Mouse (Mus musculus) hindbrain, embryonic 16.5 days (tissue): ENCODE measurements at regions not wholly inside any gene's neighbourhood (a gene's known extent, or its start where the extent isn't known, plus 50 kb on each side); places are given as distances from the start of the nearest gene placed in this dataset.
A peak's percentile ranks its signal among the peaks of the same experiment; 100 is the strongest.

Experiments used
- ATAC-seq: fragments of 200-750 bp; cut with Nextera tagmentation; 2 replicates; pipeline ENCODE4 v1.8.0; 2017; ENCODE audit warnings: moderate TSS enrichment, moderate library complexity
- H3K27ac ChIP-seq: fragments of 300-500 bp; sonication (generic); 2 replicates; pipeline ENCODE4 v1.5.1; 2014; ENCODE audit warnings: low read depth, mild to moderate bottlenecking, control low read depth, low read length, moderate library complexity
- H3K27me3 ChIP-seq: fragments of 300-500 bp; sonication (generic); replicated peaks from 2 replicates; pipeline ENCODE4 v1.6.1; 2014; ENCODE audit warnings: low read length; ENCODE audit not compliant: control insufficient read depth, insufficient read depth
- H3K36me3 ChIP-seq: fragments of 300-500 bp; sonication (generic); 2 replicates; pipeline ENCODE4 v1.6.1; 2014; ENCODE audit warnings: mild to moderate bottlenecking, low read length, moderate library complexity, mixed read lengths; ENCODE audit not compliant: control insufficient read depth, insufficient read depth
- H3K4me1 ChIP-seq: fragments of 300-500 bp; sonication (generic); 2 replicates; pipeline ENCODE4 v1.6.1; 2014; ENCODE audit warnings: low read depth, low read length; ENCODE audit not compliant: control insufficient read depth, insufficient read depth
- H3K4me2 ChIP-seq: fragments of 300-500 bp; sonication (generic); 2 replicates; pipeline ENCODE4 v1.6.1; 2014; ENCODE audit warnings: mild to moderate bottlenecking, low read length, control low read depth, moderate library complexity
- H3K4me3 ChIP-seq: fragments of 300-500 bp; sonication (generic); 2 replicates; pipeline ENCODE4 v1.5.1; 2014; ENCODE audit warnings: mild to moderate bottlenecking, low read length, control low read depth, moderate library complexity
- H3K9ac ChIP-seq: fragments of 300-500 bp; sonication (generic); 2 replicates; pipeline ENCODE4 v1.6.1; 2014; ENCODE audit warnings: low read depth, mild to moderate bottlenecking, control low read depth, low read length, moderate library complexity
- H3K9me3 ChIP-seq: fragments of 300-500 bp; sonication (generic); 2 replicates; pipeline ENCODE4 v1.6.1; 2014; ENCODE audit warnings: mild to moderate bottlenecking, low read length, moderate library complexity; ENCODE audit not compliant: control insufficient read depth
- WGBS: fragments of 180-500 bp; shearing (Covaris S2); extraction: QIAGEN DNeasy Blood & Tissue Kit; methylation state at CpG from one replicate; pipeline ENCODE4 v1.1.7; 2014; 5-methylcytosine and 5-hydroxymethylcytosine counted together

GRCm38 (mm10) chr4:34241060-34241571 is 191.1 kb upstream of the Spaca1 start:
- Histone ChIP-seq H3K27ac (no peak overlapping the region), H3K36me3 (no peaks in the 10 kb centered on the region), H3K9me3 (no peaks in the 10 kb centered on the region), H3K4me1 (no peaks in the 10 kb centered on the region; the same call in 1 of the 2 replicates), H3K27me3 (no peaks in the 10 kb centered on the region), H3K4me2 (peak overlapping the region; percentile 24; the same call in 1 of the 2 replicates), H3K9ac (no peak overlapping the region), H3K4me3 (no peak overlapping the region)
- ATAC-seq: peak; percentile 45; the same call in 1 of the 2 replicates
- WGBS: 46% methylated on average over 7 of the region's 7 CpGs

GRCm38 (mm10) chr4:34241673-34242072 is 191.7 kb upstream of the Spaca1 start:
- H3K9ac ChIP-seq: no peak overlapping the region
- H3K27ac ChIP-seq: no peak overlapping the region
- H3K4me3 ChIP-seq: no peak overlapping the region
- H3K4me2 ChIP-seq: no peak overlapping the region
- no peaks in the 10 kb centered on the region for H3K9me3 ChIP-seq
- no peaks in the 10 kb centered on the region; the same call in 1 of the 2 replicates for H3K4me1 ChIP-seq
- no peaks in the 10 kb centered on the region for H3K36me3 ChIP-seq
- 52% methylated on average over 3 of the region's 3 CpGs for WGBS
- ATAC-seq: no peak
- no peaks in the 10 kb centered on the region for H3K27me3 ChIP-seq

GRCm38 (mm10) chr4:34259444-34259843 is 209.5 kb upstream of the Spaca1 start:
- H3K4me1 ChIP-seq: no peaks in the 10 kb centered on the region
- H3K4me2 ChIP-seq: no peak overlapping the region
- H3K36me3 ChIP-seq: no peaks in the 10 kb centered on the region
- H3K27me3 ChIP-seq: no peaks in the 10 kb centered on the region
- no peak for ATAC-seq
- H3K9ac ChIP-seq: no peak overlapping the region
- no peak overlapping the region for H3K4me3 ChIP-seq
- H3K9me3 ChIP-seq: no peaks in the 10 kb centered on the region
- H3K27ac ChIP-seq: no peak overlapping the region

- H3K36me3 ChIP-seq: no peaks in the 10 kb centered on the region
- 94% methylated on average over 4 of the region's 4 CpGs for WGBS
- H3K9ac ChIP-seq: no peak overlapping the region
- no peaks in the 10 kb centered on the region for H3K4me1 ChIP-seq
- no peaks in the 10 kb centered on the region for H3K27me3 ChIP-seq
- H3K27ac ChIP-seq: no peak overlapping the region
- ATAC-seq: no peak
- no peak overlapping the region for H3K4me3 ChIP-seq
- no peak overlapping the region for H3K4me2 ChIP-seq
- H3K9me3 ChIP-seq: no peaks in the 10 kb centered on the region
Measured at GRCm38 (mm10) chr4:34260468-34260867, 210.5 kb upstream of the Spaca1 start.

GRCm38 (mm10) chr4:34261809-34262208 is 211.8 kb upstream of the Spaca1 start:
- no peak overlapping the region for H3K9ac ChIP-seq
- no peaks in the 10 kb centered on the region for H3K27me3 ChIP-seq
- ATAC-seq: no peak
- no peaks in the 10 kb centered on the region for H3K36me3 ChIP-seq
- H3K4me2 ChIP-seq: no peak overlapping the region
- H3K4me1 ChIP-seq: no peaks in the 10 kb centered on the region
- 66% methylated on average over 6 of the region's 6 CpGs for WGBS
- H3K27ac ChIP-seq: no peak overlapping the region
- H3K9me3 ChIP-seq: no peaks in the 10 kb centered on the region
- H3K4me3 ChIP-seq: no peak overlapping the region

- no peak overlapping the region for H3K9ac ChIP-seq
- no peak for ATAC-seq
- no peak overlapping the region for H3K4me2 ChIP-seq
- H3K27ac ChIP-seq: no peak overlapping the region
- H3K27me3 ChIP-seq: no peaks in the 10 kb centered on the region
- WGBS: 84% methylated on average over 5 of the region's 5 CpGs
- no peak overlapping the region for H3K4me3 ChIP-seq
- no peaks in the 10 kb centered on the region for H3K4me1 ChIP-seq
- no peaks in the 10 kb centered on the region for H3K36me3 ChIP-seq
- H3K9me3 ChIP-seq: no peaks in the 10 kb centered on the region
Measured at GRCm38 (mm10) chr4:34264431-34264830, 214.4 kb upstream of the Spaca1 start.

- no peak overlapping the region for H3K27ac ChIP-seq
- no peaks in the 10 kb centered on the region for H3K9me3 ChIP-seq
- no peak overlapping the region for H3K4me3 ChIP-seq
- H3K36me3 ChIP-seq: no peaks in the 10 kb centered on the region
- no peak overlapping the region for H3K9ac ChIP-seq
- H3K4me2 ChIP-seq: no peak overlapping the region
- no peak for ATAC-seq
- H3K4me1 ChIP-seq: no peaks in the 10 kb centered on the region
- no peaks in the 10 kb centered on the region for H3K27me3 ChIP-seq
- 67% methylated on average over 3 of the region's 3 CpGs for WGBS
Measured at GRCm38 (mm10) chr4:34274316-34274715, 224.3 kb upstream of the Spaca1 start.

- Histone ChIP-seq H3K9ac (no peak overlapping the region), H3K4me3 (no peak overlapping the region), H3K27me3 (no peaks in the 10 kb centered on the region), H3K4me2 (no peak overlapping the region), H3K27ac (no peak overlapping the region), H3K4me1 (no peaks in the 10 kb centered on the region), H3K36me3 (no peaks in the 10 kb centered on the region), H3K9me3 (no peaks in the 10 kb centered on the region)
- ATAC-seq: no peak
Measured at GRCm38 (mm10) chr4:34275372-34275771, 225.4 kb upstream of the Spaca1 start.

GRCm38 (mm10) chr4:34302504-34303108 is 248.1 kb upstream of the Akirin2 start:
- no peaks in the 10 kb centered on the region for H3K9me3 ChIP-seq
- H3K4me3 ChIP-seq: no peak overlapping the region
- ATAC-seq: no peak
- H3K4me2 ChIP-seq: no peak overlapping the region
- no peaks in the 10 kb centered on the region for H3K4me1 ChIP-seq
- H3K27me3 ChIP-seq: no peaks in the 10 kb centered on the region
- H3K27ac ChIP-seq: no peak overlapping the region
- H3K9ac ChIP-seq: no peak overlapping the region
- WGBS: 56% methylated on average over 4 of the region's 4 CpGs
- no peaks in the 10 kb centered on the region for H3K36me3 ChIP-seq
